Mouse (Mus musculus) thymus, postnatal 10 days (tissue): ENCODE results near the gene Tas2r102.

Experiments used
- DNase-seq, 2 experiments: peaks; one replicate each; pipeline ENCODE4 v3.0.0; 2021; ENCODE audit warnings: low spot score in 2 of 2

The Tas2r102 gene

GRCm38 (mm10) chr6:132761831-132762230 lies at the start of gene Tas2r102:
Gene Tas2r102 (plus strand): TSS chr6:132762131.
- no peak for DNase-seq

- DNase-seq = no peak
These were observed 24.0 kb upstream of the Tas2r102 start, which contains the start of gene Tas2r115 for GRCm38 (mm10) chr6:132737935-132738334. Gene Tas2r115 (minus strand): TSS chr6:132738035.

- no peak for DNase-seq
These were observed 11.7 kb upstream of the Tas2r102 start for GRCm38 (mm10) chr6:132750206-132750605.

- no peak for DNase-seq
These were observed 7.5 kb upstream of the Tas2r102 start, which contains the start of gene Tas2r124 for GRCm38 (mm10) chr6:132754430-132754829. Gene Tas2r124 (plus strand): TSS chr6:132754730.

GRCm38 (mm10) chr6:132778062-132778461 lies 16.1 kb downstream of the Tas2r102 start, which contains the start of gene Tas2r136:
Gene Tas2r136 (minus strand): TSS chr6:132778162.
- no peak for DNase-seq

GRCm38 (mm10) chr6:132795393-132795792 lies 33.5 kb downstream of the Tas2r102 start:
- no peak for DNase-seq

GRCm38 (mm10) chr6:132802518-132802917 lies 40.6 kb downstream of the Tas2r102 start, which contains the start of gene Tas2r117:
Gene Tas2r117 (plus strand): TSS chr6:132802818.
- DNase-seq = no peak
